Mouse (Mus musculus): Measurements from ENCODE around the gene Tbce.
"Not testable (repeated sequence)": the region's sequence is repeated elsewhere in the genome, so short reads cannot be mapped to it uniquely, and the experiment has no call there.

Gene Tbce

GRCm38 (mm10) chr13:14035875-14036630, 3.4 kb downstream of the Tbce start:
- in situ Hi-C loops (cut with MboI, MseI), result loop anchor here in 1 of 2 experiments (5.0 kb wide), 1 partner anchor 84 kb away; the partner anchor contains the start of gene B3galnt2

DNA sequence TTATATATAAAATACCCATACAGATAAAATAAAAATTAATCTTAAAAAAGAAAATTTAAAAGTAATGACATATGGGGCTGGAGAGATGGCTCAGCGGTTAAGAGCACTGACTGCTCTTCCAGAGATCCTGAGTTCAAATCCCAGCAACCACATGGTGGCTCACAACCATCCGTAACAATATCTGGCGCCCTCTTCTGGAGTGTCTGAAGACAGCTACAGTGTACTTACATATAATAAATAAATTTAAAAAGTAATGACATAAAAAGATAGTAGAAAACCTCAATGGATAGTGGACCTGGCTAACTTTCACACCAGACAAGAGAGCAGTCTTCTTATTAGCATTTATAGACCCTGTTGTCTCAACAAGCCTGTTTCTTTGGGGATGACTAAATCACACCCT, 4.1 kb downstream of the Tbce start:
- in situ Hi-C loops (cut with MboI, MseI), result loop anchor here in 1 of 2 experiments (5.0 kb wide), 1 partner anchor 83 kb away; the partner anchor contains the start of gene B3galnt2

DNA sequence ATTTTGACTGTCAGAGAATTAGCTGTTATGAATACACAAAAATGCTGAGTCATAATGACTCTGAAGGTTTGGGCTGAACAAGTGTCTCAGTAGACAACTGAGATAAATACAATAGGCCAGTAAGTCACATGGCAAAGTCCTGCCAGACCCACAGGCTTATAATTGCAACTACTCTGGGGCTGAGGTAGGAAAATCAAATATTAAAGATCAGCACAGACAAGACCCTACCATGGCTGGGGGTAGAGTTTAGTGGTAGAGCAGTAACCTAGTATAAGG, 5.4 kb downstream of the Tbce start:
- in situ Hi-C loops (cut with MboI, MseI), result no loop called here

- in situ Hi-C loops (cut with MboI, MseI), result no loop called here
Measured at GRCm38 (mm10) chr13:14033309-14034072, 5.9 kb downstream of the Tbce start.

GRCm38 (mm10) chr13:14026154-14026820, 13.2 kb downstream of the Tbce start:
- in situ Hi-C loops (cut with MboI, MseI), result no loop called here

DNA sequence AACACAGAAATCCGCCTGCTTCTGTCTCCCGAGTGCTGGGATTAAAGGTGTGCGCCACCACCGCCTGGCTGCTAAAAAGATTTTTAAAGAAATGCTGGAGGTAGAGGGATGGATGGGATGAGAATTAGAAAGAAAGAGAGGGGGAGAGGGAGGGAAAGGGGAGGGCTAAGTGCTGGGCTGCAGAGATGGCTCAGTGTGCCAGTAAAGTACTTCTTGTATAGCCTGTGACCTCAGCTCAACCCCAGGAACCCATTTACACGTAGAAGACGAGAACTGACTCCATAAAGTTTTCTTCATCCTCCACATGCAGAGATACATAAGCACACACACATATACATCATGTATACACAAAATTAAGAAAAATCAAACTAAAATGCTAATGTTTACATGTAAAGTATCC, 13.9 kb downstream of the Tbce start:
- in situ Hi-C loops (cut with MboI, MseI), result no loop called here

- in situ Hi-C loops (cut with MboI, MseI), result not testable (repeated sequence)
Measured at GRCm38 (mm10) chr13:14021417-14021816, 18.0 kb downstream of the Tbce start.

GRCm38 (mm10) chr13:14018852-14019251, 20.6 kb downstream of the Tbce start:
- in situ Hi-C loops (cut with MboI, MseI), result no loop called here

- in situ Hi-C loops (cut with MboI, MseI), result no loop called here
Measured at GRCm38 (mm10) chr13:14018283-14018682, 21.2 kb downstream of the Tbce start.

- in situ Hi-C loops (cut with MboI, MseI), result no loop called here
Measured at GRCm38 (mm10) chr13:14015609-14016008, 23.8 kb downstream of the Tbce start.

GRCm38 (mm10) chr13:14014540-14014939, 24.9 kb downstream of the Tbce start:
- in situ Hi-C loops (cut with MboI, MseI), result no loop called here

- in situ Hi-C loops (cut with MboI, MseI), result no loop called here
Measured at GRCm38 (mm10) chr13:14014001-14014400, 25.4 kb downstream of the Tbce start.

DNA sequence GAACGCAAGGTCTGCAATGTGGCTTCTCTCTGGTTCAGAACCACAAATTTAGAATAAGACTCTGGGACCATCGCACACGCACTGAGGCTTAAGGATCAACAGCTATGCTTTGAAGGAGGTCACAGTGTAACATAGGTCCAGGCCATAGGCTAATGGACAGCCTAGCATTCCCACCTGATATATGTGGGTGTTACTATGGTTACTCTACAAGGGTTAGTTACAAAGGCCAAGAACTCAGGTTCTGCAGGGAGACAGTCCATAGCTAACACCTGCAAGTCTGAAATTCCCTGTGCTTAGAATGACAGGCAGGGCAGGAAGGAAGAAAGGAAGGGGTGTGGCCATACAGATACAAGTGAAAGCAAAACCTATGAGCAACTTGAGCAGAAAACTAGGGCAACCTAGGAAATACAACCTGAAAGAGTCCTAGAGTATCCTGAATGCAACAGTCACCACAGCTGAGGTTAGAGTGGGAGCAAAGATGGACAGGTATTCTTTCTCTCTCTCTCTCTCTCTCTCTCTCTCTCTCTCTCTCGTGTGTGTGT, 27.9 kb downstream of the Tbce start:
- in situ Hi-C loops (cut with MboI, MseI), result no loop called here

DNA sequence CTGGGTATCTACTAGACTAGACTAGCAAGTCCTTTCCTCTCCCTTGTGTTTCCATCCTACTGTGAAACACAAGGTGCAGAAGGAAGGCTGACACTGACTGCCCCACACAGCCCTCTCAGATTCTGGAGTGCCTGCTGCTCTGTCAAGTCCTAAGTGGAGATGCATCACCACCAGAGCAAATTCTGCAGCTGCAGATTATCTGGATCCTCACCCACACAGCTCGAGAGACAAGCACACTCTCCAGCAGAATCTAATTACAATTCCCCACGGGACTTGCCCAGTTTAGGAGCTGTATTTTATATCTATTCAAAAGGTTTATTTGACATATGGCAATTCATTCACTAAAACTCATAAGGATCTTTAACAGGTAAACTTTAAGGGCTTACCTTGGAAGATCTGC, 33.4 kb downstream of the Tbce start:
- in situ Hi-C loops (cut with MboI, MseI), result no loop called here

GRCm38 (mm10) chr13:14004999-14005398, 34.4 kb downstream of the Tbce start:
- in situ Hi-C loops (cut with MboI, MseI), result no loop called here

GRCm38 (mm10) chr13:14004086-14004485, 35.4 kb downstream of the Tbce start:
- in situ Hi-C loops (cut with MboI, MseI), result no loop called here

DNA sequence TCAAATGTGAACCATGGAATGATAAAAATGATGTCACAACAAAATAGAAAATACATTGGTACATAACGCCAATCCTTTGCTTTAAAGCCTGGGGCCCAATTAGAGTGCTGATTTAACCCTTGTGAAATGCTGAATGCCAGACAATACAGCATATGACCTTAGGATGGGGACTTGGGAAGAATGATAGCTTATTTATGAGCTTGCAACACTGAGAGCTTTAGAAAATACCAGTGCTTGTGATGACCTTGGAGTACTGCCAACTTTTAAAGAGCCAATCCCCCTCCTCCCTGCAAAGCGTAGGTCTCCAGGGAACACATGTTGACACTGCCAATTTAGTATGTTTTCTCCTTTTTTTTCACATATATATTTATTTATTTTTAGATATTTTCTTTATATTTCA, 36.7 kb downstream of the Tbce start:
- in situ Hi-C loops (cut with MboI, MseI), result no loop called here

DNA sequence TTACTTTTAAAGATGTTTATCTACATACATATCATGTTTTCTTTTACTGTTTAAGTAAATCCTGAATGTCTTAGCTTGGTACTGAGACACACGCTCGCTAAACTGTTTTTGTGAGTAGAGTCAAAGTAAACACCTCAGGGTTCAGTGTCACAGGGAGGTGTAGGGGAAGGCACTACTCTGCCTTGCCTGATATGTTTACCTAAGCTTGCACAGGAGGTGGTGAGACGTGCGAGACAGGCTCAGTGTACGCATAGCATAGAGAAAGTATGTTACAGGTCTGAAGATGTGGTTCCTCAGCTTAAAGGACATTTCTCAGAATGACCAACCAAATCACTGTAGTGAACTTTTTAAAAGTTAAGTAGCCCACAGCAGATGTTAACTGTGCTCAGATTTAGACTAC, 42.0 kb downstream of the Tbce start:
- in situ Hi-C loops (cut with MboI, MseI), result loop anchor here in 1 of 2 experiments (25.0 kb wide), 1 partner anchor 1585 kb away; no protein-coding TSS in a partner anchor

DNA sequence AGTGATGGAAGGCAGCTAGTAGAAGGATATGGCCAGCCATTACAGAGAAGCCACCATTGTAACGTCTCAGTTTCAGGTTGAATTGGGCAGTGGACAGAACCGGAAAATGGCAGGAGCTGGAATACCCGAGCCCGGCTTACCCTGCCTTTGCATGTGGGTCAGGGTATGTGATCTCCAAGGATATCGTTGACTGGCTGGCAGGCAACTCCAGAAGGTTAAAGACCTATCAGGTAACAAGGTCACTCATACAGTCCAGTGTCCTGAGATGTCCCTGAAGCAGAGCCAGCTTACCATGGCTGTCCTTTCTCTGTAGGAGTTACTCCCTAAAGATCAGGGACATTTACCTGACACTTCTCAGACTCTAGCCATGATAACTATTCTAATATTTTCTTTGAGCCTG, 44.4 kb downstream of the Tbce start:
- in situ Hi-C loops (cut with MboI, MseI), result loop anchor here in 1 of 2 experiments (25.0 kb wide), 1 partner anchor 1583 kb away; no protein-coding TSS in a partner anchor

DNA sequence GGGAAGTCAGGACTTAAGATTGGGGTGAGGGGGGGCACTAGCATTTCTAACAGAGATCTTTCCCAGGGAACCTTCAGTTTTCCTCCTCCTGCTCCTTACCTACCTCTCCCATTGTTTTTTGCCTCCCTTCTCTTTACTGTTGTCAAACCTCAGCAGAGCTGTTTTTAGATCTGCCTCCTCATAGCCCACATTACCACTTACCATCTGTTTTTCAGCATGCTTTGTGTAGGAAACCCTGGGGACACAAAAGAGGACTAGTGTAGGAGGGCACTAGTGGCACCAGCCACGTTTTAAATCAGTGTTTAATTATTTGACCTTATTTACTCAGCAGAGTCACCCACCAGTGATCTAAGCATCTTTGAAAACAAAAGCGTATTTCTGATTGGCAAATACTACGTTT, 46.4 kb downstream of the Tbce start:
- in situ Hi-C loops (cut with MboI, MseI), result loop anchor here in 1 of 2 experiments (25.0 kb wide), 1 partner anchor 1581 kb away; no protein-coding TSS in a partner anchor

- in situ Hi-C loops (cut with MboI, MseI), result loop anchor here in 1 of 2 experiments (25.0 kb wide), 1 partner anchor 1578 kb away; no protein-coding TSS in a partner anchor
Measured at GRCm38 (mm10) chr13:13990391-13990790, 49.0 kb downstream of the Tbce start.

- in situ Hi-C loops (cut with MboI, MseI), result loop anchor here in 1 of 2 experiments (25.0 kb wide), 1 partner anchor 1577 kb away; no protein-coding TSS in a partner anchor
Measured at GRCm38 (mm10) chr13:13989135-13989534, 50.3 kb downstream of the Tbce start.
